Mouse (Mus musculus): Measurements from ENCODE around the gene Cttnbp2.

DNA sequence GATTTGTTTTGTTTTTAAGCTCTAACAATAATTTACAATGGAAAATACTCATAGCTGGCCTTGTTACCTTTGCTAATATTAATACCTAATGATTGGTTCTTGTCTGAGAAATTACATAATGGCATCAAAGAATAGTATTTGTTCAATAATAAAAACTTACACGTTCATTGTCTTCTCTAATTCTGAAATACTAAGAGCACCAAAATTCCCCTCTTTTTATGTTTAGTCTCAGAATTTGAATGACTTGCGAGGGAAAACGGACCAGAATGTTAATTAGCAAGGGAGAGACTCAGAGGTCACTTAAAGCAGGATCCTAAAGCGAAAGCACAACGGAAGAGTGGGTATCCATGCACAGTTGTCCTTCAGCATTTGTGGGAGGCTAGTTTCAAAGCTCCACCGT, 91.5 kb downstream of the Cttnbp2 start:
- TF ChIP-seq CTCF (IDR thresholded peaks at IDR 0.05; ENCODE audit: low read depth) (no peak), EP300 (IDR thresholded peaks at IDR 0.05; ENCODE audit: low read depth) (no peak)

Measured in liver, postnatal 0 days (tissue).